Mouse (Mus musculus) ES-Bruce4 (cell line): Measurements from ENCODE around the gene Mapre3. TPM values are rescaled to one million over a fixed set of nuclear protein-coding genes. Genes with fewer than 3 reads are reported as not detected.

Experiments
- H3K27ac ChIP-seq: 2 replicates; pipeline ENCODE4 v1.5.1; 2012; ENCODE audit warnings: low read length, inconsistent platforms; ENCODE audit not compliant: insufficient read depth
- H3K27me3 ChIP-seq: 2 replicates; pipeline ENCODE4 v1.6.1; 2012; ENCODE audit warnings: mild to moderate bottlenecking, low read length, inconsistent platforms; ENCODE audit not compliant: control insufficient read depth, poor library complexity, insufficient read depth, severe bottlenecking
- H3K36me3 ChIP-seq: 2 replicates; pipeline ENCODE4 v1.6.1; 2012; ENCODE audit warnings: inconsistent platforms, mild to moderate bottlenecking, low read length, moderate library complexity; ENCODE audit not compliant: control insufficient read depth, poor library complexity, insufficient read depth, severe bottlenecking
- H3K4me1 ChIP-seq: one replicate; pipeline ENCODE4 v1.8.1; 2011; ENCODE audit warnings: low read length; ENCODE audit not compliant: control insufficient read depth, insufficient read depth
- H3K4me3 ChIP-seq: 2 replicates; pipeline ENCODE4 v1.5.1; 2011; ENCODE audit warnings: low read depth, mild to moderate bottlenecking, low read length
- H3K9ac ChIP-seq: 2 replicates; pipeline ENCODE4 v1.6.1; 2012; ENCODE audit warnings: low read depth, mild to moderate bottlenecking, inconsistent platforms; ENCODE audit not compliant: poor library complexity, severe bottlenecking
- H3K9me3 ChIP-seq: replicated peaks from 2 replicates; pipeline ENCODE4 v1.6.1; 2012; ENCODE audit warnings: mild to moderate bottlenecking, low read length, inconsistent platforms; ENCODE audit not compliant: control insufficient read depth, poor library complexity, insufficient read depth, severe bottlenecking
- CTCF ChIP-seq: IDR thresholded peaks from one replicate; pipeline ENCODE4 v1.8.1; 2011; ENCODE audit warnings: low read depth, low read length
- EP300 ChIP-seq: IDR thresholded peaks from 2 replicates; pipeline ENCODE4 v1.6.1; 2011; ENCODE audit warnings: low read depth, low read length; ENCODE audit not compliant: insufficient read depth
- POLR2A ChIP-seq: IDR thresholded peaks from one replicate; pipeline ENCODE4 v1.8.1; 2011; ENCODE audit warnings: low read length; ENCODE audit not compliant: insufficient read depth
- polyA plus RNA-seq: library from polyadenylated mRNA; stranded (reverse); fragments of >200 nt; gene quantifications from 2 replicates; pipeline ENCODE4 v1.2.4, GENCODE M21; 2011; ENCODE audit warnings: low read depth; ENCODE audit not compliant: missing spikeins, insufficient read depth, insufficient read length

Mapre3 gene
- polyA plus RNA-seq, 1 experiment = 15.6 TPM

- Histone ChIP-seq H3K4me1 (no peaks in the 10 kb centered on the region), H3K27ac (no peak overlapping the region), H3K36me3 (no peaks in the 10 kb centered on the region), H3K9me3 (no peaks in the 10 kb centered on the region), H3K4me3 (no peak overlapping the region), H3K9ac (no peak overlapping the region), H3K27me3 (no peaks in the 10 kb centered on the region)
- TF ChIP-seq POLR2A = no peak
- TF ChIP-seq EP300 = no peak
- TF ChIP-seq CTCF = no peak
Measured at GRCm38 (mm10) chr5:30816261-30816791, 1.9 kb downstream of the Mapre3 start.

- no peak overlapping the region for H3K4me3 ChIP-seq
- no peaks in the 10 kb centered on the region for H3K36me3 ChIP-seq
- H3K4me1 ChIP-seq = no peaks in the 10 kb centered on the region
- no peak overlapping the region for H3K9ac ChIP-seq
- no peak for TF ChIP-seq EP300
- no peak for TF ChIP-seq POLR2A
- no peak for TF ChIP-seq CTCF
- no peaks in the 10 kb centered on the region for H3K9me3 ChIP-seq
- H3K27ac ChIP-seq = no peak overlapping the region
- no peaks in the 10 kb centered on the region for H3K27me3 ChIP-seq
Measured at GRCm38 (mm10) chr5:30818758-30819309, 4.4 kb downstream of the Mapre3 start.

- no peaks in the 10 kb centered on the region for H3K9me3 ChIP-seq
- no peak overlapping the region for H3K4me3 ChIP-seq
- no peaks in the 10 kb centered on the region for H3K4me1 ChIP-seq
- no peak for TF ChIP-seq POLR2A
- TF ChIP-seq EP300 = no peak
- TF ChIP-seq CTCF = no peak
- no peaks in the 10 kb centered on the region for H3K27me3 ChIP-seq
- no peak overlapping the region for H3K9ac ChIP-seq
- H3K36me3 ChIP-seq = no peaks in the 10 kb centered on the region
- no peak overlapping the region for H3K27ac ChIP-seq
Measured at GRCm38 (mm10) chr5:30822689-30823088, 8.2 kb downstream of the Mapre3 start.

GRCm38 (mm10) chr5:30823091-30823490, 8.7 kb downstream of the Mapre3 start:
- H3K4me3 ChIP-seq = no peak overlapping the region
- H3K36me3 ChIP-seq = no peaks in the 10 kb centered on the region
- H3K9me3 ChIP-seq = no peaks in the 10 kb centered on the region
- no peak overlapping the region for H3K27ac ChIP-seq
- TF ChIP-seq EP300 (no peak), CTCF (no peak), POLR2A (no peak)
- no peak overlapping the region for H3K9ac ChIP-seq
- no peaks in the 10 kb centered on the region for H3K27me3 ChIP-seq
- no peaks in the 10 kb centered on the region for H3K4me1 ChIP-seq

GRCm38 (mm10) chr5:30824124-30824988, 9.9 kb downstream of the Mapre3 start:
- no peak overlapping the region for H3K27ac ChIP-seq
- no peaks in the 10 kb centered on the region for H3K36me3 ChIP-seq

GRCm38 (mm10) chr5:30825166-30825565, 10.7 kb downstream of the Mapre3 start:
- H3K4me1 ChIP-seq = no peaks in the 10 kb centered on the region
- H3K36me3 ChIP-seq = no peaks in the 10 kb centered on the region
- no peak overlapping the region for H3K27ac ChIP-seq
- no peak overlapping the region for H3K9ac ChIP-seq
- H3K27me3 ChIP-seq = no peaks in the 10 kb centered on the region
- TF ChIP-seq EP300 (no peak), POLR2A (no peak), CTCF (no peak)
- H3K4me3 ChIP-seq = no peak overlapping the region
- no peaks in the 10 kb centered on the region for H3K9me3 ChIP-seq

More at GRCm38 (mm10) chr5:30824124-30824988, 9.9 kb downstream of the Mapre3 start:
- no peaks in the 10 kb centered on the region for H3K4me1 ChIP-seq
- H3K9ac ChIP-seq = no peak overlapping the region
- TF ChIP-seq EP300 (no peak), CTCF (no peak), POLR2A (no peak)
- H3K9me3 ChIP-seq = no peaks in the 10 kb centered on the region
- no peaks in the 10 kb centered on the region for H3K27me3 ChIP-seq
- H3K4me3 ChIP-seq = no peak overlapping the region
